ENCODE assay signal across 8 mouse cellular contexts in genomic region chr10:93589281-93589848, GRCm38 (mm10). TPM values are rescaled to one million over a fixed set of nuclear protein-coding genes. Genes with fewer than 3 reads are reported as not detected.
DNase-seq lines count a peak whose midpoint lies in the region; ATAC-seq and TF ChIP-seq lines count a peak whose summit lies in the region.

Gene Snrpf (minus strand): TSS chr10:93589706.

- H3K27me3 ChIP-seq in CH12.LX (replicated peaks), result no peaks in the 10 kb centered on the region
- H3K27me3 ChIP-seq in forebrain, embryonic 11.5 days (ENCODE audit: control insufficient read depth, insufficient read depth, low read length), result no peaks in the 10 kb centered on the region
- H3K27me3 ChIP-seq in heart, embryonic 16.5 days (ENCODE audit: control insufficient read depth, insufficient read depth, low read length), result no peaks in the 10 kb centered on the region
- H3K27me3 ChIP-seq in liver, embryonic 15.5 days, result no peaks in the 10 kb centered on the region
- no peaks in the 10 kb centered on the region for H3K27me3 ChIP-seq in neural tube, embryonic 12.5 days (replicated peaks)

- under 1% methylated on average over 63 of the region's 63 CpGs for WGBS in forebrain, embryonic 11.5 days
- under 1% methylated on average over 62 of the region's 63 CpGs for WGBS in heart, embryonic 16.5 days
- WGBS in liver, embryonic 15.5 days (ENCODE audit: insufficient replicate concordance), result 0% methylated on average over 63 of the region's 63 CpGs
- WGBS in neural tube, embryonic 12.5 days, result under 1% methylated on average over 63 of the region's 63 CpGs

- peak; percentile 82 for TF ChIP-seq POLR2A in CH12.LX (IDR thresholded peaks at IDR 0.05; ENCODE audit: low read depth, low read length)

- H3K4me3 ChIP-seq in CH12.LX (replicated peaks in 1 of 3; ENCODE audit: low read depth in 2 of 3, low read length in 2 of 3, poor library complexity in 1 of 3), result peak within 1 kb of the TSS; percentile 89 to 96 (median 93)
- H3K4me3 ChIP-seq in forebrain, embryonic 11.5 days (ENCODE audit: low read depth, low read length), result peak within 1 kb of the TSS; percentile 61
- H3K4me3 ChIP-seq in heart, embryonic 16.5 days (ENCODE audit: low read length), result peak within 1 kb of the TSS; percentile 68
- peak within 1 kb of the TSS; percentile 79 for H3K4me3 ChIP-seq in liver, embryonic 15.5 days (replicated peaks)
- peak within 1 kb of the TSS; percentile 70 for H3K4me3 ChIP-seq in neural tube, embryonic 12.5 days

- H3K9ac ChIP-seq in CH12.LX (ENCODE audit: insufficient read depth, low read depth), result peak within 1 kb of the TSS; percentile 75
- H3K9ac ChIP-seq in forebrain, embryonic 11.5 days (ENCODE audit: low read length), result peak within 1 kb of the TSS; percentile 73
- H3K9ac ChIP-seq in heart, embryonic 16.5 days (ENCODE audit: low read length), result peak within 1 kb of the TSS; percentile 74
- H3K9ac ChIP-seq in liver, embryonic 15.5 days, result peak within 1 kb of the TSS; percentile 73
- peak within 1 kb of the TSS; percentile 84 for H3K9ac ChIP-seq in neural tube, embryonic 12.5 days

- H3K4me1 ChIP-seq in CH12.LX (ENCODE audit: control insufficient read depth in 1 of 2, insufficient read depth in 2 of 2), result peaks cover 5 to 30% of the 10 kb centered on the region in 2 experiments
- H3K4me1 ChIP-seq in forebrain, embryonic 11.5 days (replicated peaks; ENCODE audit: control insufficient read depth, insufficient read depth, low read length), result 0 out of 2 replicates have a peak, but pooled peaks cover 2% of the 10 kb centered on the region
- H3K4me1 ChIP-seq in heart, embryonic 16.5 days (ENCODE audit: control insufficient read depth, insufficient read depth, low read length), result peaks cover 16% of the 10 kb centered on the region
- peaks cover 24% of the 10 kb centered on the region for H3K4me1 ChIP-seq in liver, embryonic 15.5 days (replicated peaks)
- H3K4me1 ChIP-seq in neural tube, embryonic 12.5 days, result peaks cover 14% of the 10 kb centered on the region

- no peak for TF ChIP-seq RAD21 in CH12.LX (IDR thresholded peaks at IDR 0.05; ENCODE audit: low read depth, low read length)

- TF ChIP-seq EP300 in CH12.LX (IDR thresholded peaks at IDR 0.05; ENCODE audit: low read length), result no peak

- peaks cover 22 to 34% of the 10 kb centered on the region in 2 experiments for H3K36me3 ChIP-seq in CH12.LX (replicated peaks in 1 of 2; ENCODE audit: control insufficient read depth in 1 of 2, insufficient read depth in 1 of 2, low read length in 1 of 2)
- H3K36me3 ChIP-seq in forebrain, embryonic 11.5 days (ENCODE audit: control insufficient read depth, insufficient read depth, low read length), result no peaks in the 10 kb centered on the region; the same call in 1 of the 2 replicates
- H3K36me3 ChIP-seq in heart, embryonic 16.5 days (ENCODE audit: control insufficient read depth, insufficient read depth), result peaks cover 11% of the 10 kb centered on the region; the same call in 1 of the 2 replicates
- peaks cover 29% of the 10 kb centered on the region for H3K36me3 ChIP-seq in liver, embryonic 15.5 days (replicated peaks)
- H3K36me3 ChIP-seq in neural tube, embryonic 12.5 days, result peaks cover 19% of the 10 kb centered on the region

- no peak within 1 kb of the TSS for H3K27ac ChIP-seq in CH12.LX (ENCODE audit: insufficient read depth, low read depth)
- H3K27ac ChIP-seq in forebrain, embryonic 11.5 days (ENCODE audit: low read depth, low read length), result peak within 1 kb of the TSS; percentile 71
- peak within 1 kb of the TSS; percentile 59 for H3K27ac ChIP-seq in heart, embryonic 16.5 days (ENCODE audit: low read length)
- peak within 1 kb of the TSS; percentile 58 for H3K27ac ChIP-seq in liver, embryonic 15.5 days (replicated peaks)
- H3K27ac ChIP-seq in neural tube, embryonic 12.5 days, result peak within 1 kb of the TSS; percentile 61; the same call in 1 of the 2 replicates

- peaks cover 47% of the 10 kb centered on the region for H3K79me2 ChIP-seq in CH12.LX (replicated peaks; ENCODE audit: control insufficient read depth, extremely low read depth, insufficient read depth, poor library complexity, severe bottlenecking)

- in situ Hi-C loops in CH12.LX (cut with MboI; ENCODE audit: low pct_ligation_motif_present, low pct_unique_long_range_greater_than_20kb, low sequenced_read_pairs), result loop anchor here (25.0 kb wide), 1 partner anchor 527 kb away; no protein-coding TSS in a partner anchor

- peak; percentile 96 for DNase-seq in CH12.LX (ENCODE audit: extremely low read depth)
- peak; percentile 92 for DNase-seq in c-Kit-positive CD71-positive TER-119-negative erythroid progenitor cells, embryonic 14.5 days (ENCODE audit: low read depth)
- peak; percentile 95 for DNase-seq in forebrain, embryonic 11.5 days (ENCODE audit: low spot score)
- peak; percentile 91 to 92 for DNase-seq in kidney, postnatal 36 days
- DNase-seq in telencephalon, adult 2 months (ENCODE audit: low read depth, low spot score), result peak; percentile 92

- TF ChIP-seq CTCF in CH12.LX (conservative IDR thresholded peaks at IDR 0.05 in 1 of 2, IDR thresholded peaks at IDR 0.05 in 1 of 2; ENCODE audit: low read depth in 2 of 2, low read length in 2 of 2), result no peak

- ATAC-seq in forebrain, embryonic 11.5 days (replicated peaks; ENCODE audit: low FRiP score), result peak; percentile 90
- ATAC-seq in heart, embryonic 16.5 days (replicated peaks; ENCODE audit: extremely low read depth, insufficient read depth, low FRiP score), result peak; percentile 89
- peak; percentile 85 for ATAC-seq in liver, embryonic 15.5 days (ENCODE audit: insufficient read depth)
- ATAC-seq in neural tube, embryonic 12.5 days (ENCODE audit: low FRiP score, low read depth), result peak; percentile 90

- H3K4me2 ChIP-seq in CH12.LX (ENCODE audit: insufficient read depth, low read depth, poor library complexity, severe bottlenecking), result peak within 1 kb of the TSS; percentile 99
- peak within 1 kb of the TSS; percentile 70 for H3K4me2 ChIP-seq in forebrain, embryonic 11.5 days (ENCODE audit: low read depth, low read length, severe bottlenecking)
- H3K4me2 ChIP-seq in heart, embryonic 16.5 days (ENCODE audit: low read depth, low read length), result peak within 1 kb of the TSS; percentile 94
- H3K4me2 ChIP-seq in liver, embryonic 15.5 days, result peak within 1 kb of the TSS; percentile 78
- peak within 1 kb of the TSS; percentile 91 for H3K4me2 ChIP-seq in neural tube, embryonic 12.5 days (replicated peaks)

- H3K9me3 ChIP-seq in CH12.LX (replicated peaks; ENCODE audit: low read length), result no peaks in the 10 kb centered on the region
- no peaks in the 10 kb centered on the region for H3K9me3 ChIP-seq in forebrain, embryonic 11.5 days (ENCODE audit: control insufficient read depth, low read length)
- no peaks in the 10 kb centered on the region for H3K9me3 ChIP-seq in heart, embryonic 16.5 days (replicated peaks; ENCODE audit: control insufficient read depth, low read length)
- no peaks in the 10 kb centered on the region for H3K9me3 ChIP-seq in liver, embryonic 15.5 days (replicated peaks)
- H3K9me3 ChIP-seq in neural tube, embryonic 12.5 days, result no peaks in the 10 kb centered on the region

- dilution Hi-C loops in CH12.LX (cut with MboI; ENCODE audit: extremely low pct_ligation_motif_present, extremely low pct_unique_long_range_greater_than_20kb, low sequenced_read_pairs), result no loop called here

TF ChIP-seq in CH12.LX, 34 proteins besides CTCF, POLR2A, EP300 and RAD21 (continues in another document):
- no peak for TF ChIP-seq PAX5 (IDR thresholded peaks at IDR 0.05; ENCODE audit: low read length)
- peak; percentile 23; the same call in 1 of the 2 replicates for TF ChIP-seq BHLHE40 (IDR thresholded peaks at IDR 0.05; ENCODE audit: low read depth, low read length)
- peak; percentile 34 for TF ChIP-seq USF1 (IDR thresholded peaks at IDR 0.05; ENCODE audit: low read depth, low read length)
- no peak for TF ChIP-seq ZNF384 (IDR thresholded peaks at IDR 0.05; ENCODE audit: low read depth, low read length)
- TF ChIP-seq ETS1 (conservative IDR thresholded peaks at IDR 0.05; ENCODE audit: low read depth, low read length), result no peak
- peak; percentile 98 for TF ChIP-seq CHD2 (IDR thresholded peaks at IDR 0.05; ENCODE audit: low read length)
- peak; percentile 95 for TF ChIP-seq SIN3A (IDR thresholded peaks at IDR 0.05; ENCODE audit: low read length)
- no peak for TF ChIP-seq JUND (conservative IDR thresholded peaks at IDR 0.05; ENCODE audit: low read depth, low read length)
- no peak for TF ChIP-seq CHD1 (IDR thresholded peaks at IDR 0.05; ENCODE audit: low read depth, low read length)
- no peak for TF ChIP-seq ZKSCAN1 (IDR thresholded peaks at IDR 0.05; ENCODE audit: borderline replicate concordance, low read depth, low read length)
- no peak for TF ChIP-seq MEF2A (IDR thresholded peaks at IDR 0.05; ENCODE audit: borderline replicate concordance, low read depth, low read length)
- peak; percentile 11; the same call in 1 of the 2 replicates for TF ChIP-seq IRF4 (IDR thresholded peaks at IDR 0.05; ENCODE audit: low read depth, low read length)
- no peak for TF ChIP-seq GABPA (IDR thresholded peaks at IDR 0.05; ENCODE audit: insufficient replicate concordance, low read depth, low read length)
- TF ChIP-seq MAZ (IDR thresholded peaks at IDR 0.05; ENCODE audit: low read depth, low read length), result no peak
- peak; percentile 70 for TF ChIP-seq MAX (IDR thresholded peaks at IDR 0.05; ENCODE audit: low read length)
- peak; percentile 75 for TF ChIP-seq TCF12 (IDR thresholded peaks at IDR 0.05; ENCODE audit: low read depth, low read length)
- TF ChIP-seq USF2 (conservative IDR thresholded peaks at IDR 0.05; ENCODE audit: low read depth, low read length), result no peak
- peak; percentile 91 for TF ChIP-seq HCFC1 (IDR thresholded peaks at IDR 0.05; ENCODE audit: low read depth, low read length)
- no peak for TF ChIP-seq TBP (conservative IDR thresholded peaks at IDR 0.05; ENCODE audit: low read depth, low read length)
- no peak for TF ChIP-seq ZC3H11A (IDR thresholded peaks at IDR 0.05; ENCODE audit: low read depth, low read length)
- TF ChIP-seq RCOR1 (conservative IDR thresholded peaks at IDR 0.05; ENCODE audit: low read depth, low read length), result 0 out of 2 replicates have a peak, but pooled peaks have one; percentile 52
- peak; percentile 72 for TF ChIP-seq NELFE (IDR thresholded peaks at IDR 0.05; ENCODE audit: low read depth, low read length)
- peak; percentile 69 for TF ChIP-seq NRF1 (IDR thresholded peaks at IDR 0.05; ENCODE audit: low read depth, low read length)

RNA-seq across cellular contexts. Expression of gene Snrpf, which starts in this region (rescaled TPM):
- 184 and 191 TPM in 2 replicates for total RNA-seq in CH12.LX (2012; rRNA removed)
- 186 and 207 TPM in 2 replicates for total RNA-seq in CH12.LX (2014; rRNA removed)
- polyA plus RNA-seq in CH12.LX (2012; ENCODE audit: insufficient read length, low read depth), result 144 and 159 TPM in 2 replicates
- 155 and 161 TPM in 2 replicates for polyA plus RNA-seq in forebrain, embryonic 11.5 days (2014; fragmentation: Nextera tagmentation; extraction: Ambion mirVana)
- 61.1 and 70.9 TPM in 2 replicates for polyA plus RNA-seq in heart, embryonic 16.5 days (2015; fragmentation: Nextera tagmentation; extraction: Ambion mirVana)
- polyA plus RNA-seq in liver, embryonic 15.5 days (2015; fragmentation: Nextera tagmentation; extraction: Ambion mirVana), result 50.1 and 55.2 TPM in 2 replicates
- polyA plus RNA-seq in neural tube, embryonic 12.5 days (2016; fragmentation: Nextera tagmentation; extraction: Ambion mirVana), result 111 and 131 TPM in 2 replicates
